Mouse (Mus musculus) layer of hippocampus, adult 2 months (tissue): ENCODE data around the gene Agtr2. TPM values are rescaled to one million over a fixed set of nuclear protein-coding genes. Genes with fewer than 3 reads are reported as not detected.
"Not testable (repeated sequence)": the region's sequence is repeated elsewhere in the genome, so short reads cannot be mapped to it uniquely, and the experiment has no call there.

ENCODE experiments used
- DNase-seq, 2 experiments: peaks; one replicate each; pipeline ENCODE4 v3.0.0; 2022; ENCODE audit warnings: low spot score in 2 of 2
- H3K27ac ChIP-seq: fragments of 200-600 bp; 2 replicates; pipeline ENCODE4 v1.8.1; 2022
- H3K4me3 ChIP-seq: fragments of 200-600 bp; 2 replicates; pipeline ENCODE4 v1.8.1; 2022; ENCODE audit warnings: mild to moderate bottlenecking
- CTCF ChIP-seq: fragments of 200-600 bp; conservative IDR thresholded peaks from 2 replicates; pipeline ENCODE4 v1.8.1; 2022; ENCODE audit warnings: antibody characterized with exemption, mild to moderate bottlenecking, moderate library complexity
- long read RNA-seq, 2 experiments: library from polyadenylated mRNA; stranded (forward); transcript quantifications; one replicate each; pipeline ENCODE4 v2.0.0; 2021; ENCODE audit warnings: borderline mapping rate in 2 of 2
- total RNA-seq, 2 experiments: library from RNA; stranded (reverse); gene quantifications; 2 replicates each; pipeline ENCODE4 v1.2.3; 2021

Gene Agtr2
- under 1 TPM; 0.54 to 0.64 TPM for total RNA-seq
- long read RNA-seq, experiment 1: 0 reads
- long read RNA-seq, experiment 2: 0 reads

GRCm38 (mm10) chrX:21484414-21484813, at the start of gene Agtr2:
Gene Agtr2 (plus strand): TSS chrX:21484544.
- Histone ChIP-seq H3K27ac (no peak within 1 kb of the TSS), H3K4me3 (no peak within 1 kb of the TSS)
- no peak for TF ChIP-seq CTCF
- no peak for DNase-seq

- H3K27ac ChIP-seq: no peak overlapping the region
- H3K4me3 ChIP-seq: no peak overlapping the region
- TF ChIP-seq CTCF: no peak
- no peak for DNase-seq
Measured at GRCm38 (mm10) chrX:21452519-21452918, 31.8 kb upstream of the Agtr2 start.

GRCm38 (mm10) chrX:21488111-21488510, 3.8 kb downstream of the Agtr2 start:
- no peak for TF ChIP-seq CTCF
- Histone ChIP-seq H3K27ac (no peak overlapping the region), H3K4me3 (no peak overlapping the region)
- no peak for DNase-seq

GRCm38 (mm10) chrX:21500242-21500641, 15.9 kb downstream of the Agtr2 start:
- peak; percentile 52 for TF ChIP-seq CTCF
- no peak overlapping the region for H3K27ac ChIP-seq
- no peak overlapping the region for H3K4me3 ChIP-seq
- DNase-seq: no peak

- H3K27ac ChIP-seq: not testable (repeated sequence)
Measured at GRCm38 (mm10) chrX:21507333-21507732, 23.0 kb downstream of the Agtr2 start.

GRCm38 (mm10) chrX:21522590-21522989, 38.2 kb downstream of the Agtr2 start:
- Histone ChIP-seq H3K4me3 (no peak overlapping the region), H3K27ac (no peak overlapping the region)
- no peak for DNase-seq
- no peak for TF ChIP-seq CTCF

More at GRCm38 (mm10) chrX:21507333-21507732, 23.0 kb downstream of the Agtr2 start:
- DNase-seq, H3K4me3 ChIP-seq: not testable (repeated sequence)

Other genes with a start within 250 kb of the Agtr2 start
- gene Slc6a14, start 230.4 kb downstream of the Agtr2 start, total RNA-seq: not detected